Mouse (Mus musculus): ENCODE data around the gene Nlk.

DNA sequence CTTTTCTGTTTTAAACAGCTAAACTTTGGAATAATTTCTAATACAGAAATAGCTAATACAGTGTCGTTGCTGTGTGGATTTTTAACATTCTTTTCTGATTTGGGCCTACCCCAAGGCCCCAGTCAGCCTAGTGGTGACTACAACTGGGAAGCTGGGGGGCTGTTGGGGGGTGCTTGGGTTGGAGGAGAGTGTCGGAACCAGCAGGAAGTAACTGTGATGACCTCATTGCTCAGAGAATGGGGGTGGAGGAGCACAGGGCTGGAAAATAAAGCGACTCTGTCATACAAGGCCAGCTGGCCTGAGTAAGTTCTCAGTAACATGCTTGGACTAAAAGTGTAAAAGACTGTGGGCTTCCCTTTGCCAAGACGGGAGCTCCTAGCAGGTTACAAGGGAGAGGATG lies 48.3 kb upstream of the Nlk start:
- TF ChIP-seq POLR2A (IDR thresholded peaks at IDR 0.05; ENCODE audit: borderline replicate concordance, extremely low read depth, insufficient read depth, insufficient read length, poor library complexity, severe bottlenecking) (no peak), CTCF (IDR thresholded peaks at IDR 0.05; ENCODE audit: borderline replicate concordance, extremely low read depth, insufficient read depth, insufficient read length) (no peak)

Measured in brain, embryonic 14.5 days (tissue).